Mouse (Mus musculus) heart, adult 18-20 months (tissue): ENCODE measurements around the gene Zbtb38. TPM values are rescaled to one million over a fixed set of nuclear protein-coding genes. Genes with fewer than 3 reads are reported as not detected.

ENCODE experiments used
- DNase-seq, 2 experiments: peaks; one replicate each; pipeline ENCODE4 v3.0.0; 2021 to 2022; ENCODE audit warnings: mixed read lengths in 1 of 2
- total RNA-seq, 2 experiments: library from RNA; stranded (reverse); gene quantifications; 2 replicates each; pipeline ENCODE4 v1.2.3; 2021

The Zbtb38 gene
- total RNA-seq, 2 experiments from 2014 or later = 34.7 to 42.9 TPM

DNA sequence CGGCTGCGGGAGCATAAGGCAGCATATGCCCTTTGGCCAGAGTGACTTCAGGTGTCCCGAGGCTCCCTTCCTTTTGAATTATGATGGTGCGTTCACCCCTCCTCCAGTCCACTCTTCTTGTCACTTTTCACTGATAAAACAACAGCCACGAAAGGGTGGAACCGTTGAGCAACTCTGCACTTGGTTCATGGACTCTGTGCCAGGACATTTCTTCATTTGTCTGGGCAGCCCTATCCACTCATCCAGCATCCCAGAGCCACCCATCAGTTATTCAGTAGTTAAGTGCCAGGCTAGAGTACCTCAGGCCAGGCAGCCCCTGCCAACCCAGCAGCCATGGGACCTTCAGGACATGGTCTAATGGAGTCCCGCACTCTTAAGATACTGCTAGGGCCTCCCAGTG lies 114.1 kb downstream of the Zbtb38 start:
- DNase-seq = no peak

DNA sequence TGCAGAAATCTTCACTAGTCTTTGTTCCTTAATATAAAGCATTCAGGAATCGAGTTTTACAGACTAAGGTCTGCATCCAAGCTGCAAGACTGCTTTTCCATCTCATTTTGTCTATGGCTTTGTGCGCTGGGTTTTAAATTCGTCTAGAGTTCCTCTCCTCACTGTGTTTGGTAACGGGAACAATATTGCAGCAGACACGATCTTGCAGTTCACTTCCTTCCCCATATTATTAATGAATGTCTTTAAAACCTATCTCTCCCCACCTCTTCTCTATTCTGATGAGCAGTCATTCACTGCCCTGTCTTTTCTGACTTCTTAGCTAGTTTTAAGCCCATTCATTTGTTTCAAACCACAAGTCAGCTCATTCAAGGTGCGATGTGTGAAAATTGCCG lies 115.5 kb downstream of the Zbtb38 start:
- no peak for DNase-seq

DNA sequence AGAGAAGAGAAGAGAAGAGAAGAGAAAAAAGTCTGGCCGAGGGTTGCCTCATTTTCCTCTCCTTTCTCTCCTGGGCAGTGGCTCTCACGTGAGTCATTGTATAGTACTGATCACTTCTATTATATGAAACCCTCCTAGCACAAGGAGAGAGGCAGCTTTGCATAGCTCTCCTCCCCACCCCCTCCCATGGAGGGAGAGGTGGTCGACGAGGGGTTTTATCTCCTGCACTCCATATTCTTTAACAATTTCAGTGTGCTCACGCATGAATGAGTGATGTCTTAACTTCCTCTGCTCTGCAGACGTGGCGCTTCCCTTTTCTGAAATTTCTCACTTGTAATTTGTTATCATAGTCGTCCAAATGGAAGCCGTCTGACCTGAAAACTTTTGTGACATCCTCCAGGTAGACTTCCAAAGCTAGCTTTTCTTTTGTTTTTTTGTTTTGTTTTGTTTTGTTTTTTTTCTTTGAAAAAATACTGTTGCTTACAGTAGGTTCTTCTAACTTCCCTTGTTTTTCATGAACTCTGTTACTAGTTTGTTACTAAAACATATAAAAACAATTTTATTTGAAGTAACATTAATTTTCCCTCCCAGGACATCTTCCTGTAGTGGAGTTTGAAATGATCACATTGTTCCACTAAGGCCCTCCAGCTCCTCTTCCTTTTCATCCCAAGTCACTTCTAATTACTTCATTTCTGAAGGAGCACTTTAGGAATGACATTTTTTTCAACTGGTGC lies 116.0 kb downstream of the Zbtb38 start:
- DNase-seq = no peak

DNA sequence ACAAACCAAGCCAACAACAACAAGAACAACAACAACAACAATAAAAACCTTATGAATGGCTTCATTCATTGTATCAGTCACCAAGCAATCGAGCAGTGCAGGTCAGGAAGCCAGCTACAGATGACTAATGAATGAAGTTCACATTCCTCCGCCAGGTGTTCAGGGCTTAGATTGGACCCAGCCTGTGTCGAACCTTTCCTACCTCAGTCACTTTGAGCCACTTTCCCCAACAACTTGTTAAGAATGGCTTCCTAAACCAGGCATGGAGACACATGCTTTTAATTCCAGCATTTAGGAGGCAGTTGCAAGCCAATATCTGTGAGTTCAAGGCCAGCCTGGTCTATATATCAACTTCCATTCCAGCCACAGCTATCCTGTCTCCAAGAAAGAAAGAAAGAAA lies 116.7 kb downstream of the Zbtb38 start:
- DNase-seq = no peak

DNA sequence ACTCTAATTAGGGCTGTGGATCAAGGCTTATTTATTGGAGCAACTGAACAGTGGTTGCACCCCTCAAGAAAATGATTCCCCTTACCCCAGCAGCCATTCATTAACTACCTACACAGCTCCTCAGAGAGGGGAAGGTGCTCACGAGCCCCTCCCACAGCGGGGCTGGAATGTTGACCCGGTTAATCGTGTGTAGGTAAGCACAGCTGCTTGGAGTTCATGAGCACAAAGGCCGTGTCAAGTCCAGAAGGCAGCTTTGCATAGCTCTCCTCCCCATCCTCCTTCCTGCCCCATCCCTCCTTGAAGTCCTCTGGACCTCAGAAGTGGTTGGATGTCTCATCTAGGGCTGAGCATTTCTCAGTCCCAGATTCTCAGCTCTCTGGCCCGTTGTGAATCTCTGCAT lies 117.5 kb downstream of the Zbtb38 start:
- DNase-seq = no peak

DNA sequence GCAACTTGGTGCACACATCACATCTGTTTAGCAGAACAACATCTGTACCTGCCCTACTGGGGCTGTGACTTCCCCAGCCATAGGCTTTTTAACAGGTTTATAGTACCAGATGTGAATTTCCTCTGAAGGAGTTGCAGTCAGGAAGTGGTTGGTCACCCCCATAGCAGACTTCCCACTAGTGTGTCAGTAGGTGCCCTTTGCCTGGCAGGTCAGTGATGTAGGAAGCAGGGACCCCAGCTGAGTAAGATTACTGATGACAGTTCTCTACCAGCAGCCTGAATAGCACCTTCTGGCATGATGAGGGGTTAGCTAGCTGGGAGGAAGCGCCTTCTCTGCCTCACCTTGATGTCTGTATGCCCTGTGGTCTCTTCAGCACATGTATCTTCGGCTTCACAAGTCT lies 118.9 kb downstream of the Zbtb38 start:
- no peak for DNase-seq

Other genes starting within 250 kb of the Zbtb38 start
- gene Gm28729, start 227.6 kb downstream of the Zbtb38 start, total RNA-seq = not detected
- gene Rasa2, start 121.2 kb downstream of the Zbtb38 start, total RNA-seq = 1 to 10 TPM; 3.9 to 5.9 TPM
- 10 to 100 TPM; 11.7 to 15.8 TPM for gene Pxylp1, start 139.8 kb upstream of the Zbtb38 start, total RNA-seq